Mouse (Mus musculus) kidney, embryonic 14.5 days (tissue): Measurements from ENCODE around the gene Dupd1. TPM values are rescaled to one million over a fixed set of nuclear protein-coding genes. Genes with fewer than 3 reads are reported as not detected.
A peak's percentile ranks its signal among the peaks of the same experiment; 100 is the strongest.

Experiments
- ATAC-seq: fragments of 200-750 bp; cut with Nextera tagmentation; 2 replicates; pipeline ENCODE4 v1.8.0; 2017; ENCODE audit warnings: moderate number of reproducible peaks, mild to moderate bottlenecking, moderate TSS enrichment, moderate library complexity; ENCODE audit not compliant: low FRiP score, low TSS enrichment
- H3K27ac ChIP-seq: fragments of 300-500 bp; sonication (generic); 2 replicates; pipeline ENCODE4 v1.5.1; 2014; ENCODE audit warnings: low read depth, mild to moderate bottlenecking, low read length, moderate library complexity, mixed read lengths
- H3K27me3 ChIP-seq: fragments of 300-500 bp; sonication (generic); 2 replicates; pipeline ENCODE4 v1.6.1; 2014; ENCODE audit warnings: mild to moderate bottlenecking, low read length; ENCODE audit not compliant: control insufficient read depth, insufficient read depth
- H3K36me3 ChIP-seq: fragments of 300-500 bp; sonication (generic); 2 replicates; pipeline ENCODE4 v1.6.1; 2014; ENCODE audit warnings: low read length, mixed read lengths; ENCODE audit not compliant: control insufficient read depth, insufficient read depth
- H3K4me1 ChIP-seq: fragments of 300-500 bp; sonication (generic); 2 replicates; pipeline ENCODE4 v1.6.1; 2014; ENCODE audit warnings: low read length, mixed read lengths; ENCODE audit not compliant: control insufficient read depth, insufficient read depth
- H3K4me2 ChIP-seq: fragments of 300-500 bp; sonication (generic); replicated peaks from 2 replicates; pipeline ENCODE4 v1.6.1; 2014; ENCODE audit warnings: low read depth, mild to moderate bottlenecking, low read length
- H3K4me3 ChIP-seq: fragments of 300-500 bp; sonication (generic); 2 replicates; pipeline ENCODE4 v1.5.1; 2014; ENCODE audit warnings: mild to moderate bottlenecking, low read length
- H3K9ac ChIP-seq: fragments of 300-500 bp; sonication (generic); 2 replicates; pipeline ENCODE4 v1.6.1; 2014; ENCODE audit warnings: low read depth, mild to moderate bottlenecking, low read length, moderate library complexity
- H3K9me3 ChIP-seq: fragments of 300-500 bp; sonication (generic); 2 replicates; pipeline ENCODE4 v1.6.1; 2016; ENCODE audit warnings: low read length; ENCODE audit not compliant: control insufficient read depth
- WGBS: fragments of 180-500 bp; shearing (Covaris S2); extraction: QIAGEN DNeasy Blood & Tissue Kit; methylation state at CpG from one replicate; pipeline ENCODE4 v1.1.7; 2014; 5-methylcytosine and 5-hydroxymethylcytosine counted together
- polyA plus RNA-seq: library from polyadenylated mRNA; unstranded; fragments of >200 nt; fragmentation: Nextera tagmentation; extraction: Ambion mirVana; gene quantifications from 2 replicates; pipeline ENCODE4 v1.2.1, GENCODE M21; 2014

Dupd1 gene
- polyA plus RNA-seq, 1 experiment from 2014 or later: not detected

GRCm38 (mm10) chr14:21685411-21686146 is 28.8 kb downstream of the Dupd1 start:
- Histone ChIP-seq H3K9me3 (no peaks in the 10 kb centered on the region), H3K27me3 (0 out of 2 replicates have a peak, but pooled peaks cover 3% of the 10 kb centered on the region), H3K36me3 (no peaks in the 10 kb centered on the region), H3K9ac (no peak overlapping the region), H3K4me1 (peaks cover 16% of the 10 kb centered on the region), H3K4me2 (no peak overlapping the region), H3K4me3 (no peak overlapping the region), H3K27ac (no peak overlapping the region)
- ATAC-seq: no peak
- 74% methylated on average over 10 of the region's 10 CpGs for WGBS

GRCm38 (mm10) chr14:21683834-21684233 is 30.5 kb downstream of the Dupd1 start:
- Histone ChIP-seq H3K4me2 (no peak overlapping the region), H3K4me3 (no peak overlapping the region), H3K27me3 (0 out of 2 replicates have a peak, but pooled peaks cover 3% of the 10 kb centered on the region), H3K9me3 (no peaks in the 10 kb centered on the region), H3K36me3 (no peaks in the 10 kb centered on the region), H3K4me1 (peaks cover 26% of the 10 kb centered on the region), H3K27ac (no peak overlapping the region), H3K9ac (no peak overlapping the region)
- 83% methylated on average over 4 of the region's 4 CpGs for WGBS
- no peak for ATAC-seq

- ATAC-seq: peak; percentile 68; the same call in 1 of the 2 replicates
- Histone ChIP-seq H3K9me3 (no peaks in the 10 kb centered on the region), H3K27me3 (0 out of 2 replicates have a peak, but pooled peaks cover 3% of the 10 kb centered on the region), H3K27ac (no peak overlapping the region), H3K4me2 (peak overlapping the region; percentile 39), H3K4me3 (no peak overlapping the region), H3K9ac (no peak overlapping the region), H3K36me3 (no peaks in the 10 kb centered on the region), H3K4me1 (peaks cover 26% of the 10 kb centered on the region)
- WGBS: 2% methylated on average over 9 of the region's 9 CpGs
Observed at GRCm38 (mm10) chr14:21682681-21683129, 31.7 kb downstream of the Dupd1 start.

- H3K4me3 ChIP-seq: no peak overlapping the region
- no peak overlapping the region for H3K4me2 ChIP-seq
- no peaks in the 10 kb centered on the region for H3K9me3 ChIP-seq
- 31% methylated on average over 8 of the region's 8 CpGs for WGBS
- no peak overlapping the region for H3K9ac ChIP-seq
- no peaks in the 10 kb centered on the region for H3K36me3 ChIP-seq
- H3K4me1 ChIP-seq: peaks cover 16% of the 10 kb centered on the region
- H3K27ac ChIP-seq: no peak overlapping the region
- no peaks in the 10 kb centered on the region for H3K27me3 ChIP-seq
- ATAC-seq: peak; percentile 3; the same call in 1 of the 2 replicates
Observed at GRCm38 (mm10) chr14:21679631-21680201, 34.7 kb downstream of the Dupd1 start.

GRCm38 (mm10) chr14:21678509-21679285 is 35.7 kb downstream of the Dupd1 start:
- Histone ChIP-seq H3K27ac (no peak overlapping the region), H3K4me3 (no peak overlapping the region), H3K4me2 (no peak overlapping the region), H3K9ac (no peak overlapping the region), H3K36me3 (no peaks in the 10 kb centered on the region), H3K9me3 (no peaks in the 10 kb centered on the region), H3K27me3 (no peaks in the 10 kb centered on the region), H3K4me1 (peaks cover 16% of the 10 kb centered on the region)
- no peak for ATAC-seq
- WGBS: 47% methylated on average over 7 of the region's 7 CpGs

- H3K9ac ChIP-seq: no peak overlapping the region
- H3K27ac ChIP-seq: no peak overlapping the region
- peaks cover 13% of the 10 kb centered on the region for H3K4me1 ChIP-seq
- H3K4me3 ChIP-seq: no peak overlapping the region
- no peak overlapping the region for H3K4me2 ChIP-seq
- ATAC-seq: no peak
- H3K9me3 ChIP-seq: no peaks in the 10 kb centered on the region
- no peaks in the 10 kb centered on the region for H3K27me3 ChIP-seq
- 77% methylated on average over 2 of the region's 2 CpGs for WGBS
- H3K36me3 ChIP-seq: no peaks in the 10 kb centered on the region; the same call in 1 of the 2 replicates
Observed at GRCm38 (mm10) chr14:21676223-21676622, 38.2 kb downstream of the Dupd1 start.

- no peak overlapping the region for H3K4me2 ChIP-seq
Observed at GRCm38 (mm10) chr14:21674471-21674870, 39.9 kb downstream of the Dupd1 start.

GRCm38 (mm10) chr14:21673100-21673499 is 41.3 kb downstream of the Dupd1 start:
- H3K4me3 ChIP-seq: no peak overlapping the region
- no peaks in the 10 kb centered on the region for H3K27me3 ChIP-seq
- H3K4me1 ChIP-seq: 0 out of 2 replicates have a peak, but pooled peaks cover 3% of the 10 kb centered on the region
- H3K36me3 ChIP-seq: peaks cover 24% of the 10 kb centered on the region
- no peak overlapping the region for H3K9ac ChIP-seq
- H3K27ac ChIP-seq: no peak overlapping the region
- 28% methylated on average over 4 of the region's 4 CpGs for whole genome bisulfite sequencing
- ATAC-seq: no peak
- H3K9me3 ChIP-seq: no peaks in the 10 kb centered on the region
- no peak overlapping the region for H3K4me2 ChIP-seq

More at GRCm38 (mm10) chr14:21674471-21674870, 39.9 kb downstream of the Dupd1 start:
- no peak overlapping the region for H3K9ac ChIP-seq
- no peak overlapping the region for H3K4me3 ChIP-seq
- H3K9me3 ChIP-seq: no peaks in the 10 kb centered on the region
- no peak for ATAC-seq
- no peak overlapping the region for H3K27ac ChIP-seq
- WGBS: 30% methylated on average over 5 of the region's 5 CpGs
- H3K4me1 ChIP-seq: peaks cover 4% of the 10 kb centered on the region
- peaks cover 13% of the 10 kb centered on the region for H3K36me3 ChIP-seq
- H3K27me3 ChIP-seq: no peaks in the 10 kb centered on the region
